Comparison of ENCODE assay signal across 34 mouse cellular contexts in genomic region chr6:57790542-57790941, GRCm38 (mm10). TPM values are rescaled to one million over a fixed set of nuclear protein-coding genes. Genes with fewer than 3 reads are reported as not detected.
DNase-seq lines count a peak whose midpoint lies in the region; ATAC-seq and TF ChIP-seq lines count a peak whose summit lies in the region.
"Had no signal": no experiment of that assay in that cellular context is flagged by ENCODE, and none has a peak within 500 bp of the region (broad histone marks: within the 10 kb centered on the region; RNA-seq: fewer than 3 reads in every experiment).

No protein-coding gene starts in this region.

- TF ChIP-seq EP300 in liver, postnatal 0 days (IDR thresholded peaks at IDR 0.05; ENCODE audit: low read depth), result no peak
- TF ChIP-seq EP300 in MEL (IDR thresholded peaks at IDR 0.05; ENCODE audit: low read depth in 1 of 2, low read length in 2 of 2), result no peak

- H3K27ac ChIP-seq in liver, adult 2 months (replicated peaks; ENCODE audit: insufficient read depth, low read depth, low read length), result no peak overlapping the region
- H3K27ac ChIP-seq in liver, postnatal 0 days (ENCODE audit: low read depth), result no peak overlapping the region
- no peak overlapping the region for H3K27ac ChIP-seq in MEL (ENCODE audit: control insufficient read depth, low read depth, low read length)
- peak overlapping the region; percentile 52 for H3K27ac ChIP-seq in bone marrow macrophage, adult 2 months (ENCODE audit: insufficient read depth, low read depth, low read length)
- H3K27ac ChIP-seq in midbrain, postnatal 0 days (ENCODE audit: low read depth, low read length), result no peak overlapping the region
- no peak overlapping the region for H3K27ac ChIP-seq in heart, embryonic 10.5 days
- H3K27ac ChIP-seq: embryonic facial prominence, embryonic 12.5 days; forebrain, embryonic 12.5 days; hindbrain, postnatal 0 days; kidney, postnatal 0 days; limb, embryonic 15.5 days; neural tube, embryonic 13.5 days had no signal

- H3K4me1 ChIP-seq in liver, adult 2 months (ENCODE audit: control insufficient read depth, insufficient read depth, low read length), result no peaks in the 10 kb centered on the region
- 0 out of 2 replicates have a peak, but pooled peaks cover 3% of the 10 kb centered on the region for H3K4me1 ChIP-seq in liver, postnatal 0 days (ENCODE audit: insufficient read depth)
- peaks cover 0 to 7% of the 10 kb centered on the region in 2 experiments; a peak in 2 of 4 replicates for H3K4me1 ChIP-seq in MEL (ENCODE audit: control insufficient read depth in 1 of 2, insufficient read depth in 2 of 2, low read length in 2 of 2)
- peaks cover 2% of the 10 kb centered on the region for H3K4me1 ChIP-seq in bone marrow macrophage, adult 2 months (ENCODE audit: control insufficient read depth, insufficient read depth, low read length)
- no peaks in the 10 kb centered on the region for H3K4me1 ChIP-seq in midbrain, postnatal 0 days (ENCODE audit: insufficient read depth, low read length)
- H3K4me1 ChIP-seq in heart, embryonic 10.5 days, result no peaks in the 10 kb centered on the region; the same call in 1 of the 2 replicates
- H3K4me1 ChIP-seq: embryonic facial prominence, embryonic 12.5 days; forebrain, embryonic 12.5 days; limb, embryonic 15.5 days had no signal

- H3K27me3 ChIP-seq in liver, adult 2 months (ENCODE audit: control insufficient read depth, insufficient read depth, low read length), result no peaks in the 10 kb centered on the region
- H3K27me3 ChIP-seq in liver, postnatal 0 days (ENCODE audit: insufficient read depth, low read length), result no peaks in the 10 kb centered on the region
- no peaks in the 10 kb centered on the region for H3K27me3 ChIP-seq in MEL (ENCODE audit: control insufficient read depth in 1 of 2, insufficient read depth in 2 of 2, low read length in 2 of 2)
- H3K27me3 ChIP-seq in midbrain, postnatal 0 days (ENCODE audit: insufficient read depth, low read length), result no peaks in the 10 kb centered on the region
- H3K27me3 ChIP-seq in heart, embryonic 10.5 days (ENCODE audit: insufficient read depth, poor library complexity, severe bottlenecking), result no peaks in the 10 kb centered on the region
- H3K27me3 ChIP-seq: embryonic facial prominence, embryonic 12.5 days; forebrain, embryonic 12.5 days; limb, embryonic 15.5 days; megakaryocyte, embryonic 14.5 days; neural tube, embryonic 13.5 days had no signal

- no peak for TF ChIP-seq POLR2A in liver, adult 2 months (IDR thresholded peaks at IDR 0.05; ENCODE audit: extremely low read depth, insufficient read depth, low read length)
- no peak for TF ChIP-seq POLR2A in MEL (IDR thresholded peaks at IDR 0.05; ENCODE audit: control insufficient read depth in 1 of 2, insufficient read depth in 1 of 2, low read depth in 1 of 2, low read length in 2 of 2, poor library complexity in 1 of 2)
- no peak for TF ChIP-seq POLR2A in bone marrow macrophage, adult 2 months (IDR thresholded peaks at IDR 0.05; ENCODE audit: borderline replicate concordance, low read depth, low read length)

- no peak for ATAC-seq in liver, postnatal 0 days
- peak; percentile 96 for ATAC-seq in megakaryocyte, adult 5-6 weeks (ENCODE audit: poor library complexity, severe bottlenecking)
- no peak for ATAC-seq in midbrain, postnatal 0 days (ENCODE audit: low FRiP score)
- ATAC-seq: hindbrain, postnatal 0 days had no signal

- H3K4me3 ChIP-seq in liver, adult 2 months (ENCODE audit: insufficient read depth, low read depth, low read length), result 0 out of 2 replicates have a peak overlapping the region, but pooled peaks have one; percentile 12
- H3K4me3 ChIP-seq in liver, postnatal 0 days (ENCODE audit: low read depth, low read length), result no peak overlapping the region
- H3K4me3 ChIP-seq in MEL (ENCODE audit: control insufficient read depth in 1 of 2, insufficient read depth in 1 of 2, low read depth in 2 of 2, low read length in 2 of 2), result no peak overlapping the region
- peak overlapping the region; percentile 32; the same call in 1 of the 2 replicates for H3K4me3 ChIP-seq in bone marrow macrophage, adult 2 months (ENCODE audit: insufficient read depth, low read length)
- H3K4me3 ChIP-seq in midbrain, postnatal 0 days (ENCODE audit: low read depth, low read length), result no peak overlapping the region
- no peak overlapping the region for H3K4me3 ChIP-seq in heart, embryonic 10.5 days
- H3K4me3 ChIP-seq: embryonic facial prominence, embryonic 12.5 days; forebrain, embryonic 12.5 days; limb, embryonic 15.5 days; megakaryocyte, embryonic 14.5 days; myocyte; neural tube, embryonic 13.5 days had no signal

- no peak for TF ChIP-seq CTCF in liver, adult 2 months (IDR thresholded peaks at IDR 0.05; ENCODE audit: low read depth, low read length)
- no peak for TF ChIP-seq CTCF in liver, postnatal 0 days (IDR thresholded peaks at IDR 0.05; ENCODE audit: low read depth)
- TF ChIP-seq CTCF in MEL (IDR thresholded peaks at IDR 0.05 in 2 of 3, conservative IDR thresholded peaks at IDR 0.05 in 1 of 3; ENCODE audit: control insufficient read depth in 1 of 3, insufficient read depth in 1 of 3, low read depth in 2 of 3, low read length in 3 of 3, poor library complexity in 1 of 3, severe bottlenecking in 1 of 3), result no peak
- TF ChIP-seq CTCF in bone marrow macrophage, adult 2 months (IDR thresholded peaks at IDR 0.05; ENCODE audit: low read depth, low read length), result no peak
- TF ChIP-seq CTCF in midbrain, postnatal 0 days (IDR thresholded peaks at IDR 0.05), result no peak

- no peak overlapping the region for H3K4me2 ChIP-seq in liver, postnatal 0 days (ENCODE audit: low read depth, low read length)
- H3K4me2 ChIP-seq in midbrain, postnatal 0 days (ENCODE audit: low read depth, low read length, poor library complexity, severe bottlenecking), result no peak overlapping the region
- H3K4me2 ChIP-seq: embryonic facial prominence, embryonic 12.5 days; forebrain, embryonic 12.5 days; limb, embryonic 15.5 days; neural tube, embryonic 13.5 days had no signal

- no peak overlapping the region for H3K9ac ChIP-seq in liver, adult 2 months (ENCODE audit: low read depth, low read length)
- no peak overlapping the region for H3K9ac ChIP-seq in liver, postnatal 0 days (replicated peaks)
- H3K9ac ChIP-seq in MEL (ENCODE audit: control insufficient read depth, low read depth, low read length, poor library complexity, severe bottlenecking), result no peak overlapping the region
- H3K9ac ChIP-seq in midbrain, postnatal 0 days (replicated peaks; ENCODE audit: low read length, poor library complexity, severe bottlenecking), result no peak overlapping the region
- H3K9ac ChIP-seq: embryonic facial prominence, embryonic 12.5 days; forebrain, embryonic 12.5 days; limb, embryonic 15.5 days; neural tube, embryonic 13.5 days had no signal

- DNase-seq in liver, adult 2 months (ENCODE audit: extremely low read depth, low read depth, low spot score), result peak; percentile 12
- DNase-seq in liver, postnatal 0 days, result no peak
- DNase-seq in MEL (ENCODE audit: low read depth, low spot score), result peak; percentile 58
- DNase-seq in midbrain, postnatal 0 days (ENCODE audit: low spot score), result no peak
- no peak for DNase-seq in cerebellum, adult 9-10 months
- DNase-seq in heart, embryonic 10.5 days (ENCODE audit: low spot score), result no peak
- DNase-seq: adrenal gland, postnatal 14 days; cerebellum, postnatal 14 days; heart, postnatal 4 days; kidney, adult 11 months; left cerebral cortex, postnatal 4 days; midbrain, embryonic 14.5 days; thymus, postnatal 14 days had no signal

- H3K79me2 ChIP-seq in liver, adult 2 months (ENCODE audit: control insufficient read depth, insufficient read depth, low read length), result no peaks in the 10 kb centered on the region
- no peaks in the 10 kb centered on the region for H3K79me2 ChIP-seq in MEL (ENCODE audit: control insufficient read depth, insufficient read depth, low read length, poor library complexity)

- TF ChIP-seq RAD21 in MEL (IDR thresholded peaks at IDR 0.05; ENCODE audit: low read depth, low read length), result peak; percentile 2; the same call in 1 of the 2 replicates

- 84% methylated on average over 4 of the region's 4 CpGs for WGBS in liver, adult 2 months
- 46% methylated on average over 4 of the region's 4 CpGs for WGBS in liver, postnatal 0 days (ENCODE audit: insufficient replicate concordance)
- 90% methylated on average over 4 of the region's 4 CpGs for WGBS in midbrain, postnatal 0 days
- WGBS in heart, embryonic 10.5 days, result 89% methylated on average over 4 of the region's 4 CpGs

- no peaks in the 10 kb centered on the region for H3K9me3 ChIP-seq in liver, postnatal 0 days (ENCODE audit: low read length)
- H3K9me3 ChIP-seq in MEL (replicated peaks; ENCODE audit: insufficient read depth, low read length), result no peaks in the 10 kb centered on the region
- H3K9me3 ChIP-seq in midbrain, postnatal 0 days (ENCODE audit: low read length), result no peaks in the 10 kb centered on the region
- H3K9me3 ChIP-seq in heart, embryonic 10.5 days, result no peaks in the 10 kb centered on the region
- H3K9me3 ChIP-seq: embryonic facial prominence, embryonic 12.5 days; forebrain, embryonic 12.5 days; limb, embryonic 15.5 days; megakaryocyte, embryonic 14.5 days; neural tube, embryonic 13.5 days had no signal

- no peaks in the 10 kb centered on the region; the same call in 1 of the 2 replicates for H3K36me3 ChIP-seq in liver, adult 2 months (ENCODE audit: control insufficient read depth, insufficient read depth, low read length)
- peaks cover 4% of the 10 kb centered on the region; the same call in 1 of the 2 replicates for H3K36me3 ChIP-seq in liver, postnatal 0 days (replicated peaks; ENCODE audit: insufficient read depth, low read length)
- peaks cover 0 to 5% of the 10 kb centered on the region in 2 experiments; a peak in 3 of 4 replicates for H3K36me3 ChIP-seq in MEL (ENCODE audit: control insufficient read depth in 1 of 2, insufficient read depth in 2 of 2, low read length in 2 of 2)
- peaks cover 5% of the 10 kb centered on the region; the same call in 1 of the 2 replicates for H3K36me3 ChIP-seq in midbrain, postnatal 0 days (ENCODE audit: insufficient read depth, low read length)
- H3K36me3 ChIP-seq in heart, embryonic 10.5 days, result peaks cover 25% of the 10 kb centered on the region

RNA-seq across cellular contexts. Expression of gene Vopp1, which starts 34.4 kb away (rescaled TPM):
- 3.0 and 3.9 TPM in 2 replicates for total RNA-seq in liver, adult 2 months (2014; rRNA removed)
- 1.4 and 1.6 TPM in 2 replicates for polyA plus RNA-seq in liver, adult 2 months (2012; rRNA removed)
- 21.1 and 22.1 TPM in 2 replicates for polyA plus RNA-seq in liver, postnatal 0 days (2015; fragmentation: Nextera tagmentation; extraction: Ambion mirVana)
- 12.1 and 17.0 TPM in 2 replicates for total RNA-seq in MEL (2012; rRNA removed)
- 10 to 100 TPM in 1 of 2 experiments, not detected in 1; 14.2 TPM for polyA plus RNA-seq in MEL (2012; ENCODE audit: insufficient read depth in 1 of 2, insufficient read length in 2 of 2, low read depth in 1 of 2, low replicate concordance in 2 of 2, missing spikeins in 1 of 2)
- 16.5 and 17.0 TPM in 2 replicates for polyA plus RNA-seq in bone marrow macrophage, adult 2 months (2012; ENCODE audit: insufficient read depth, insufficient read length, missing spikeins)
- total RNA-seq in megakaryocyte, adult 5-6 weeks (2015), result 12.1 and 16.5 TPM in 2 replicates
- total RNA-seq in megakaryocyte, adult 5-6 weeks (2017), result 14.4 and 16.3 TPM in 2 replicates
- 269 and 319 TPM in 2 replicates for total RNA-seq in midbrain, postnatal 0 days (2014; rRNA removed)
- 182 and 188 TPM in 2 replicates for polyA plus RNA-seq in midbrain, postnatal 0 days (2015; fragmentation: Nextera tagmentation; extraction: Ambion mirVana)
- polyA plus RNA-seq in heart, embryonic 10.5 days (2016; fragmentation: Nextera tagmentation; extraction: Ambion mirVana), result 37.0 and 39.1 TPM in 2 replicates

RNA-seq across cellular contexts. Expression of gene Vmn1r21, which starts 59.6 kb away (rescaled TPM):
- not detected in 2 replicates for total RNA-seq in liver, adult 2 months (2014; rRNA removed)
- not detected in 2 replicates for polyA plus RNA-seq in liver, adult 2 months (2012; rRNA removed)
- not detected in 2 replicates for polyA plus RNA-seq in liver, postnatal 0 days (2015; fragmentation: Nextera tagmentation; extraction: Ambion mirVana)
- not detected in 2 replicates for total RNA-seq in MEL (2012; rRNA removed)
- not detected for polyA plus RNA-seq in MEL (2012; ENCODE audit: insufficient read depth in 1 of 2, insufficient read length in 2 of 2, low read depth in 1 of 2, low replicate concordance in 2 of 2, missing spikeins in 1 of 2)
- polyA plus RNA-seq in bone marrow macrophage, adult 2 months (2012; ENCODE audit: insufficient read depth, insufficient read length, missing spikeins), result not detected in 2 replicates
- total RNA-seq in megakaryocyte, adult 5-6 weeks (2015), result not detected in 2 replicates
- total RNA-seq in megakaryocyte, adult 5-6 weeks (2017), result not detected in 2 replicates
- not detected in 2 replicates for total RNA-seq in midbrain, postnatal 0 days (2014; rRNA removed)
- not detected in 2 replicates for polyA plus RNA-seq in midbrain, postnatal 0 days (2015; fragmentation: Nextera tagmentation; extraction: Ambion mirVana)
- not detected in 2 replicates for polyA plus RNA-seq in heart, embryonic 10.5 days (2016; fragmentation: Nextera tagmentation; extraction: Ambion mirVana)
- total RNA-seq: adrenal gland, postnatal 14 days; gastrocnemius, adult 8-10 months; heart, adult 18-20 months; heart, postnatal 4 days; hindbrain, postnatal 0 days; layer of hippocampus, adult 18-20 months; layer of hippocampus, postnatal 14 days; left cerebral cortex, adult 8-10 months; left cerebral cortex, postnatal 4 days had no signal
- polyA plus RNA-seq: brain, embryonic 14.5 days; C2C12; embryonic facial prominence, embryonic 12.5 days; frontal cortex, adult 2 months; heart, embryonic 14.5 days; kidney, postnatal 0 days; limb, embryonic 15.5 days; lung, embryonic 16.5 days; myocyte; neural tube, embryonic 13.5 days; spleen, adult 2 months had no signal

Comparison
In these comparisons a context has a peak if more than half of its experiments do, and no peak if none do; other contexts are left out.
1. DNase-seq: peak in liver, adult 2 months (single experiment) and MEL (single experiment); none in liver, postnatal 0 days (single experiment), midbrain, postnatal 0 days (single experiment), cerebellum, adult 9-10 months (single experiment) and heart, embryonic 10.5 days (single experiment).
2. H3K4me3 ChIP-seq: peak in liver, adult 2 months (single experiment) and bone marrow macrophage, adult 2 months (single experiment); none in liver, postnatal 0 days (single experiment), MEL (0 of 2), midbrain, postnatal 0 days (single experiment) and heart, embryonic 10.5 days (single experiment).